Mouse (Mus musculus) c-Kit-positive CD71-positive TER-119-positive erythroid progenitor cells, embryonic 14.5 days (primary cell): ENCODE measurements around the gene Clcn3.

Experiments used
- DNase-seq: peaks from one replicate; pipeline ENCODE4 v3.0.0-alpha.2; 2013; ENCODE audit warnings: low spot score

Gene Clcn3

DNA sequence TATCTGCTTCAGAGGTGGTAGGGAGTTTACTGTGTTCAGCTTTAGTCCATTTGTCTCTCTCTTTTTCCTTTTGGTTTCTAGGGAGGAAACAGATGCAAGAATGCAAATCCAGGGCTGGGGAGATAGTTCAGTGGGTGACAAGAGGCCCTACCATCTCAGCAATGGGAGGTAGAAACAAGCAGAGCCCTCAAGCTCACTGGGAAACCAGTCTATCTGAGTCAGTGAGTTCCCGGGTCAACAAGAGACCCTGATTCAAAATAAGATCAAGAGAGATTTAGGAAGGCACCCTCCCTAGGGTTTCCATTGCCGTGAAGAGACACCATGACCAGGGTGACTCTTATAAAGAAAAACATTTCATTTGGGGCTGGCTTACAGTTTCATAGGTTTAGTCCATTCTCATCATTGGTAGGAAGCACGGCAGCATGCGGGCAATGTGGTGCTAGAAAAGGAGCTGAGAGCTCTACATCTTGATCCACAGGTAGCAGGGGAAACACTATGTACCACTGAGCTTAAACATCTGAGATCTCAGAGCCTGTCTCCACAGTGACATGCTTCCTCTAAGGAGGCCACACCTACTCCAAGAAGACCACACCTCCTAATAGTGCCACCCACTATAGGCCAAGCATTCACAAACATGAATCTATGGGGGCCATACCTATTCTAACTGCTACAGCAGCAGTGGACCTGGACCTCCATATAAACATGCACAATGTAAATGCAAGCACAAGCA, 114.7 kb downstream of the Clcn3 start:
- DNase-seq: no peak

DNA sequence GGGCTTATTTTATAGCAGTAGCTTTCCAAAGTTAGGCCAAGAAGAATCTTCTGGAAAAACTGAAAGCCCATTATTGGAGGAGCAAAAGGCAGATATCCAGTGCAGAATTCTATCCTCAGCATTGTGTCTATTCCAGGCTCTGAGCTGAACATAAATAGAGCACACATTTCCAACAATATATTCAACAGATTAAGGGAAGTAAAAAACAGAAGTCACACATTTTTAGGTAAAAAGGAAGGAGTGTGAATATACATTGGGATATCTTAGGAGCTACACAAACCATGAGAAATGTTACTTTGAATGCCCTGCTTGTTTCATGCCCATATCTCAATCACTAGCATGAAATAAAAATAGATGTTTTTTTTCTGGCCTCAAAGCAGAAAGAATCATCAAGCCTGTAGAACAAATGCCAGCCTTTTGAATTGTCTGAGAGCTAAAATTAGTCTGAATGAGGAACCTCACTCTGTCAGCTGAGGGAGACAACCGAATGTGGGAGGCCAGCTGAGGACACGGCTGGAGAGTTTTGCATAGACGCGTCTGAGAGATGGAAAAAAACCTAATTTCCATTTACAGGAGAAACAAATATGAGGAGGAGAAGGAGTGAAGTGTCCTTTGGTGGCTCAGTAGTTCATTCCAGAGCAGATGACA, 115.5 kb downstream of the Clcn3 start:
- no peak for DNase-seq

DNA sequence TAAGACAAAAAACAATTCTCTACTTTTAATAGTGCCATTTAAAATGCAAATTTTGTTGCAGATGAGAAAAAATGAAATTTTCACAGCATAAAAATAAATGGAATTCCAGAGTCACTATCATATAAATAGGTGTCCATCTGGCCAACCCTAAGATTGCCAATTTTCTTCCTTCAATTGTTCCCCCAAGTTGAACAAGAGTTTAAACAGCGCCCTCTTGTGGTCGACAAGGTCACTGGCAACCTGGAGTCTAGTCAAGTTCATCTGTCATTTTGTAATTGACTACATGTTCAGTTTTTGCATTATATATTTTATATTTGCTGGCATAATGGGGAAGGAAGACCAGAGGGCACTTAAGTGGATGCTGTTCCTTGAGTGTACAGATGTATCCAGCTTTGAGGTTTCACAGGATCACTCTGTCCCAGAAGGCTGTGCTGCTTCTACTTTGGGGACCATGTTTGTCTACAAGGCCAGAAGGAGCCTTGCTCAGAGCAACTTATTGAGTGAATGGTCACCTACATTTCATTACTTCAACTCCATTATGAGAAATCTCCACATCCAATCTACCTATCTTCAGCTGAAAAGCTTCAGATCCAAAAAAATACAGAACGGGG, 117.5 kb downstream of the Clcn3 start:
- peak; percentile 75 for DNase-seq

DNA sequence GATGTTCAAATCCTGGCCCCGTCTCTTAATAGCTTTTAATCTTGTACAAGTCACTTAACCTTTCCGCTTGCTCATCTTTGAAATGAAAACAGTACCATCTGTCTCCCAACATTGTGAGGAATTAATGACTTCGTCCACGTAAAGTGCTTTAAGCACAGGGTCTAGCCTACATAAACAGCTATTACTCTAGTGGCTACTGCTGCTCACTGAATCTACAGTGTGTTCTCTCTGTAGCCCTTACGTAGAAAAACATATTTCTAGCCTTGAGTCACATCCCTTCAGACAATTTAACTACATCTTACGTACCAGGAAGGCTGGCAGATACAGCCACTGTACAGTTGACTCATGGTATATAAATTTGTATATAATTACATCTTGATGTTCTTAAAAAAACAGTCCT, 118.2 kb downstream of the Clcn3 start:
- DNase-seq: no peak

DNA sequence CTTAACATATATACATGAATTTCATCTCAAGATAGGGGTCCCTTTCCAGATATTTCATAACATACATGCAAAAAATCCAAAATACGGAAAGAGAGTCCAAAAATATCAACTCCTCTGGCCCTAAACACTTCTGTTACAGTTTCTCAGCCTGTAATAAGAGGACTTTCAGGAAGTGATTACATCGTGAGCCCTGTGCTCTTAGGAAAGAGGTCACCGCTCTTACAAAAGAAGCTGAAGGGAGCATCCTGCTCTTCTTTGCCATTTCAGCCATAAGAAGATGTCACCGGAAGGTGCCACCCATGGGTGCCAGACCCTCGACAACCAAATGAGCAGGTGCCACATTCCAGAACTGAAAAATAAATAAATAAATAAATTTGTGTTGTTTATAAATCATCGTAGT, 121.3 kb downstream of the Clcn3 start:
- no peak for DNase-seq

DNA sequence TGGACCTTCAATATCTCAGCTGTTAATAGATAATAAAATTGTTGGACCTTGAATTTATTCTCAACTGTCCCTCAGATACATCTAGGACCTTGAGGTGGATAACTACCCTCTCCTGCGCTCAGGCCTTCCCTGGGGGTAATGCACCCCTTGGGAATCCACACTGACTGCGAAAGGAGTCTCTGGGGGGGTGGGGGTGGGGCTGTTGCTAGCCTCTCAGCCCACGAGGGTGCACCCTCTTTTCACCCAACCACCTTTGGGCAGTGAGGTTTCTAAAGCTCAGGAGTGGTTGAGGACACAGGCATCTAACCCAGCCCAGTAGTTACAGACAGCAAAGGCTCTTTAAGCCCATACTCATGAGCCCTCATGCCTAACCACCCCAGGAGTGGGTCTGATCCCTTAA, 122.4 kb downstream of the Clcn3 start:
- DNase-seq: no peak
